Mouse (Mus musculus): ENCODE results near the gene Lrrc1.

The Lrrc1 gene

DNA sequence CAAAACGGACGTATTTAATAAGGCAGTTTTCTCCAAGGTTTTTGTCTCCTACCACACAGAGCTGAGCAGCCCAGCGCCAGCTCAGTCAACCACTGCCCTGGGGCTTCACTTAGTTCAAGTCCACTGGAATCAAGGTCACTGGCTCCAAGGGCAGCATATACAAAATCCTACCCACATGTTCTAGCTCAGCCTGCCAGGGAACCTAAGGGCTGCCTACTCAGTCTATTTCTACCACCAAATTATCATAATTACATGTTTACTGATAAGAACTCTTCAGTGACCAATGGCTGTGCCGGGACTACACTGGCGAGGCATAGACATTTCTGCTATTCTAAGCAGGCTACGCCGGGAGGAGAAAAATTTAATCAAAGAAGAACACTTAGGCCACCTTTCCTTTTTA, 80.8 kb downstream of the Lrrc1 start:
- DNase-seq (ENCODE audit: low spot score) = no peak

DNA sequence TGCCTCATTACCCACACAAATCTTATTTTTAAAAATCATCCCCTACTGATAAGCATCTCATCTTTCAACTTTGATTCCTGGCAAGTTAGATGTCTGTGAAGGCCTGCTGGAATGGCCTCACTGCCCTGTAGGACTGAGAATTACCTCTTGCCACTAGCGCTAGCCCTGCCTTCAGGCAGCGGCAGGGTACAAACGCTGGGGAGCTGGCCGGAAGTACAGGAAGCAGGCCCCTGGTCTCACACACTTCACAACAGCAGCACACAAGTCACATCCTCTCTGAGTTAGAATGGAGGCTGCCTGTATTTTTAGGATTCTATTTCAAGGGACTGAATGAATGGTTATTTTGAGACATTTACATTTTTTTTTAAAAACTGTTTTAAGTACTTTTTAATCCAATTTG, 81.5 kb downstream of the Lrrc1 start:
- no peak for DNase-seq (ENCODE audit: low spot score)

DNA sequence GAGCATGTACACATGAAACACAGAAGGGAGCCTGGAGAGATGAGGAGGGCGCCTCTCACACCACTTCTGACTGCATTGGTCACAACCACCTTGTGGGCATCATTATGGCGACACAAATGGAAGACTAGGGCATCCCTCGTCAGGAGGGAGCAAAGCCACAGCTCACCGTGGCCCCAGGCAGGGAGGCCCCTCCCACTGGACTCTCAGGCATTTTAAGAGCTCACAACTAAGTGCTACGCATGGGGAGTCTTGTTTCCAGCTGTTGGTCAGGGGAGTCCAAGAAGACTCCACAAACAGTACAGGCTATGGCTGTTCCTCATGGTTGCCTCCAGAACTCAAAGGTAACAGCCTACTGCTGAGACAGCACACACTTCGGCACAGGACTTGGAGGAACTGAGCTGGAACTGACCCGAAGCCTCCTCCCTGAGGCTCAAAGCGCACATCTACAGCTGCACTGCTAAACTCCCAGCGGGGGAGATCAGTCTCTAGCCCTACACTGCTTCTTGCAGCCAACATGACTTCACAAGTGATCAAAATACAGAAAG, 83.2 kb downstream of the Lrrc1 start:
- no peak for DNase-seq (ENCODE audit: low spot score)

DNA sequence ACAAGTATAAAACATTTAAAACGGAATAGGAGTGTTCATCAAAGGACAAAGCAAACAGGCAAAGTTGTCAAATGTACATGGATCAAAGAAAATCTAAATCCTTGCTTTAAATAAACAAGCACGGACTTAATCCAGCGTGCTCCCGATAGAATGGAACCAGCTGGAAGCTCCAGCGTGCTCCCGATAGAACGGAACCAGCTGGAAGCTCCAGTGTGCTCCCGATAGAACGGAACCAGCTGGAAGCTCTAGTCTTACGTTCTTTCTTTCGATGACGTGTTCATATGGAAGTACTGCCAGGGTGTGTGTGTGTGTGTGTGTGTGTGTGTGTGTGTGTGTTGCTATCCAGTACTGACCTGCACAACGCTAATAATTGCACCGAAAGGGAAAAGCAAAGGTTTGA, 84.3 kb downstream of the Lrrc1 start:
- no peak for DNase-seq (ENCODE audit: low spot score)

DNA sequence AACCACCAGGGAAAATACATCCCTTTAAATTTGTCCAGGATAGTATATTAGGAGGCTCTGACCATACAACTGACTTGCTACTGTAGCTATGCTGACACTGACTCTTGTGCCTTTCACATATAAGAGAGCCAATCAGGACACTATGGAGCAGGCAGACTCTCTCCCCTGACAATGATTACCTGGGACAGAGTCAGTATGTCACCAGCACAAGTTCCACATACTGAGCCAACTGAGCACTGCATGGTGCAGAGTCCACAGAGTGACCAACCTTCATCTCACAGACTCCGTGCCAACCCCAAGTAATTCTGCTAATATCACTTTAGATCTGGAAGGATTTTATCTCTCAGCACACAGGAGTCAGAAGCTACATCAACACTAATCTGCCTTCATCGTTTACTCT, 85.3 kb downstream of the Lrrc1 start:
- DNase-seq (ENCODE audit: low spot score) = no peak

DNA sequence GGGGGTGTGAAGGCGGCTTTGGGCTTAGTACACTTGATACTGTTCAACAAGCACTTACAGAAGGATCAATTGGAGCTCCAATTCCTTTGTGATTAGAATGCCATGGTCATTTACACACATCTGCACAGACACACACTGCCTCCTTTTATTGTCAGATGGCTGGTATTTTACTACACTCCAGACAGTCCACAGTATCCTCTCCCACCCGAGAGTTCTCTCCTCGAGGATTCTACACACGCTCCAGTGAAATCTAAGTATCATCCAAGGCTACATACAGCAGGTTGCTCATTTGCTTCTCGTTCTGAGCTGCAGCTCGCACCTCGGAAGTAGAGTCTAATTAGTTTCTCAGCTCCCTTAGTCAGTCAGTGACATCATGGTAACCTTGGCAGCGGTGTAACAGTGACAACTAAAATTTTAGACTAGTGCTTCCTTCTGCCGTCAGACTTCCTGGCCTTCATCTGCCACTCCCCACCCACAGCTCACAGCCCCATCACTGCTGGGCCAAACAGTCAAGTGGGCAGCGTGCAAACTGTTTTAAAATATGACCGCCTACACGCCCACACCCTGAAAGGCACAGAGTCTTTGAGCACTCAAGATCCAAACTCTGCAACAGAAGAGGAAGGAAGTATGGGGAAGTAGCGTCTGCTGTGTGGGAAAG, 88.4 kb downstream of the Lrrc1 start:
- no peak for DNase-seq (ENCODE audit: low spot score)

DNA sequence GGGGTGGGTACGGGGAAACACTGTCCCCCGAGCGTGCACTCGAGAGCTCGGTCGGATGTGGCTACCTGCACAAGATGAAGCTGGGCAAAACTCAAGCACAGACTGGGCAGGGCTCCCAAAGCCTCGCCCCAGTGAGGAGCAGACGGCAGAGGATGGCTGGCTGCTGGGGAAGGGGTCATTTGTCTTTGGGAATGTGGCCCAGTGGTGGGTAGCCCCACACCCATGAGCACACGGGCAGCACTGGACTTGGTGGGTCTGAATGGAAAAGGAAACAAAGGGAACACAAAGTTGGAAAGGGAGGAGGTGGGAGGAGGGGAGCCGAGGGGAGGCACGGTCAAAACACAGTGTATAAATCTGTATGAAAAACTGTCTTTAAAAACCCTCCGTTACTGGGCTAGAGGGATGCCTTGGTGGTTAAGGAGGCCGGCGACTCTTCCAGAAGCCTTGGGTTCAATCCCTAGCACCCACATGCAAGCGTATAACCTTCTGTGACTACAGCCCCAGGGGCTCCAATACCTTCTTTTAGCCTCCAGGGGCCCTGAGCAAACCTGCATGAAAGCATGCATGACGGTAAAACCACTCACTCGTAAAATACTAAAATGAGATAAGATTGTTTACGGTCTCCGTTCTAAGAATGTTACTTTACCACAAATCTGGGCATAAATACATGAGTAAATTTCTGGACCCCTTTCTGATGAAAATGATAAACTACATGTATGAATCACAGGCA, 89.1 kb downstream of the Lrrc1 start:
- DNase-seq (ENCODE audit: low spot score) = no peak

DNA sequence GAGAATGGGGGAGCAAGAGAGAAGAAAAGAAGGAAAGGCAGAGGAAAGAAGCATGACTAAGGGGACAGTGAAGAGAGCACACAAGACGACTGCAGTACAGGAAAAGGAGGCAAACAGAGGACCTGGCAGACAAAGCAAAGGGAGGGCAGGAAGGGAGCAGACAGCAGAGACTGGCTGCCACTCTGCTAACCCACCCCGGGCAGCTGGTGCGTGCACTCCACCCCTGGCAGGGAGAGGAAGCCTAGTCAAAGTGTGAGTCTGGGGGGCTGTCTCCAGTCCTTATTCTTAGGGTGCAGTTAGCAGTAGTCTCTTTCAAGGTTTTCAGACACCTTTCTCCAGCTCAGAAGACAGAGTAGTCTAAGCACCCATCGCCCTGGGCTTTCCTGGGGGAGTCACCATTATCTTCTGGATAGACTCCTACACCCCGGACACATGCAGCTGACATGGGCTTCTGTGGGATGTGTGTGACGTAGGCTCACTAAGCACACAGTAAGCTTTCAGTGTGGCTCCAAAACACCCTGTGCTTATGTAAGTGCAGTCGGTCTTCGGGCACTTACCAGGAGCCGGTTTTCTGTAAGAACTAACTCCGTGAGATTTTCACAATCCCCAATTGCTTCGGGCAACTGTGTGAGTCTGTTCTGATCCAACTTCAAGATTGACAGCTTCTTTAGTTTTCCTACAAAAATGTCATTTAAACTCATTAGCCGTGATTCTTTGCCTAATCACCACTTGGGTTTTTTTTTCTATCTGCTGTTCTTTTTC, 92.4 kb downstream of the Lrrc1 start:
- no peak for DNase-seq (ENCODE audit: low spot score)

DNA sequence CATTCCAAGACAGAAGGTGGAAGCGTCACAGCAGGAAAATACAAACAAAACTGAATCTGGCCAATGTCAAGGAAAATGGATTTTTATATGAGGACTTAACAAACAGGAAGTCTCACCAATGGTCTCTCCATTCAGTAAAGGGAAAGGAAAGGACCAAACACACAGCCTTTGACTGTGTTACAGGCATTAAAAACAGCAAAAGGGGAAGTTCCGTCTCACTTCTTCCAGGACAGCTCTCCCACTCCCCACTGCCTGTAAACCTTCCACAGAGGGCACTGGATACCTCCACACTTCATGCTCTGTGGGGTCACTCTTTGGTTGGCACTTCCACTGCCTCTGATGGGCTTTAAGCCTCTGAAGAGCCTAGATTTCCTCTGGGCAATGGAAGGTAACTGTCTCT, 94.2 kb downstream of the Lrrc1 start:
- no peak for DNase-seq (ENCODE audit: low spot score)

DNA sequence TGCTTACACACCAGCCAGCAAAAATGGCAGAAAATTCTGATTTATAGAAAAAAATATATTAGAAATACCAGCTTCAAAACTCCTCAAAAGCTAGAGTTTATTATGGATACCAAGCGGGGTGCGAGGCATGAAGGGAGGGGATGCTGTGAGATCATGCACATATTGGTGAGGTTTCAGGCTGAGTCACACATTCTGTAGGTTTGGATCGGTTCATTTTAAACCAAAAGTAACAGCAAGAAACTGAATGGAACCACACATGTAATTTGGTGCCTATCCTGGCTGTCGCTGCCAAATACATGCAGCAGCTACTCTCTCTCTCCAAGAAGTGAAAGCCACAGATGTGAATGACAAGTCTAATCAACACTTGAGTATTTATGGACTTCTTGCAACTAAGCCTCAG, 99.8 kb downstream of the Lrrc1 start:
- DNase-seq (ENCODE audit: low spot score) = no peak

DNA sequence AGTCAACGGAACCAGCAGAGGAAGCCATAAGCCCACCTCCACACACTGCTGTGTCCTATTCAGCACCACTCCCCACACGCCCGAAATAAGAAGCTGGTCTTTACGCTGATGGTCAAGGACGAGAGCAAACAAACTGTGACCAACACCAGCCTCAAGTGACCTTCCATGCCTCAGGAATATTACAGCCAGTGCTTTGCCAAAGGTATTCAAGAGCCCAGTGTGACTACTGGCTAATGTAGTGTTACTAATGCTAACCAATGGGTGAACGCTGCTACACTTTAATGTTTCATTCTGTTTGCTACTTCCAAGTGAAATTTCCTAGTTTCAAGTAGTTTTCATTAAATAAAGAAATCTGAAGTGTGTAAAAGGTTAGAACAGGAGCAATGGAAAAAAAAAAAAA, 105.3 kb downstream of the Lrrc1 start:
- no peak for DNase-seq (ENCODE audit: low spot score)

DNA sequence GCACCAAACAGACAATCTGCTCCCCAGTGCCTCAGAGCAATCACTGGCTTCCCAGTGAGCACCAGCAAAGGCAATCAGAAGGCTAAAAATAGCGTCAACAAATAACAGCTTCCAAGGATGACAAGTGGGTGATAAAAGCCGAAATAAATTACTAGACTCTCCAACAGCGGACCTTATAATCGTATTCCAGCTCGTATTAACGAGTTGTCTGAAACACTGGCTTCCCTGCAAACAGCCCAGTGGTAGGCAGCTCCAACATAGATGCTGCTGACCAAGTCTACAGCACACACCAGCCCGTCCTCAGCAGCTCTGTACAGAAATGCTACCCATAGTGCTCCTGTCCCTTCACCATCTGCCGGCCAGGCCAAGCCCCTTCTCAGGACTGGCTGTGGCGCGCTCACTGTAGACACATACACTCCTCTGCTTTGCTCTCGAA, 105.8 kb downstream of the Lrrc1 start:
- DNase-seq (ENCODE audit: low spot score) = no peak

DNA sequence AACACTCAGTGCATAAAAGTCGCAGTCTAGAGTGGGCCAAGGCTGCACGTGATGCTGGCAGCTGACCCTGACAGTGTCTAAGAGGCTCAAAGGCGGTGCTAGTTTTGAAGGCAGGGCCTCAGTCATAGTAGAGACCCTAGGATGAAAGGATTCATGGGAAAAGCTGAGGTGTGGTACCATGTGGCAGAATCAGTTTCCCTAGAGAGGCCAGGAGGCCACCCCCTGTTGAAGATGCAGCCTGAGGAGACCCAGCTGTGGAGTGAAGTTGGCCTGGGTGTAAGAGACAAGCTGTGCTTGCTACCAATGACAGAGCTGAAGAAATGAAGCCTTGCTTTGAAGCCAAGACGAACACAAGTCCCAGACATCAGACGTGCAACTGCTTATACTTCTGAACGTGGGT, 107.5 kb downstream of the Lrrc1 start:
- no peak for DNase-seq (ENCODE audit: low spot score)

DNA sequence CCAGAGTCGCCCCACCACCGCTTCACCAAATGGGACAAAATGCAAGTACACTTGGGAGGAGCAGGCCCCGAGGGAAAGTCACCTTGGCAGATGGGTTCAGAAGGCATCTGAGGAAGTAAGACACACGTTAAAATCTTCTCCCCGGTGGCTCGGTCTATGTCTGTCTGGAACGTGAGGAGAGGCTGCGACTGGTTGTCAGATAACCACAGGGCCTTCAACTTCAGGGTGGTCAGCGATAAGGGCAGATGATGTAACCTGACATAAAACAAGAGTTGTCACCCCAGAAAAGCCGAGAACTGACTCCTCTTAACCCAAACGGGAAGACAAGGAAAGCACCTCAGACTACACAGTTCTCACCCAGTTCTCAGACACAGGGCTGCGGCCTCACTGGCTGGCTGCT, 109.7 kb downstream of the Lrrc1 start:
- DNase-seq (ENCODE audit: low spot score) = no peak

DNA sequence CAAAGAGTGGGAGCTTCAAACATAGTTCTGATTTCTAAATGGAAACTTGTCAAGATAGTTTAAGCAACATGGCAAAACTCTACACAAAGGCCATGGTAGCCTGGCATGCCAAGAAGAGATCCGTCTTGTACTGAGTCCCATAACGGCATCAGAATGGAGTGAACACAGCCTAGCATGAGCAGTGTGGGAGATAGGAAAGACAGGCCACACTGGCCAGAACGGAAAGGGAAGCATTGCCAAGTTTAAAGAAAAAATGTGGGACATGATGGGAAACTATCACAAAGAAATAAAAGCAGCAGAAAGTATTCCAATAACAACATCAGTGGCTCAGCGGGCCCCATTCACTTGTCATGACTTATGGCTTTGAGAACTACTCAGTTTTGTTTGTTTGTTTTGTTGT, 111.2 kb downstream of the Lrrc1 start:
- no peak for DNase-seq (ENCODE audit: low spot score)

DNA sequence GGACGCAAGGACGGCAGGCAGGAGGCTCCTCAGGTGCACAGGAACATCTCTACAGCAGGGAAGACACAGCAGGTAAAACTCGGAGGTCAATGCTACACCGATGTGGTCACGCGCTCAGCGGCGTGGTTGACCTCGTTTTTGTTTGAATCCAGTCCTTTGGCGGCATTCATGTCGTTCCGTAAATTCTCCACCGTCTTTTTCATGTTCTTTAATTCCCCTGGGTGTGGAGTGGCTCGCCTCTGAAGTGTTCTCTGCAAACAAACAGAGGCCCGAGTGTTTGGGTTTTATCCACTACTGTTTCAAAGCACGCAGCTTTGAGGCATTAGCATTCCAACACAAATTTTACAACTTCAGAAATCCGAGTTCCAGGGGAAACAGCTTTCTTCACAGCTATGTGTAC, 112.6 kb downstream of the Lrrc1 start:
- DNase-seq (ENCODE audit: low spot score) = no peak

DNA sequence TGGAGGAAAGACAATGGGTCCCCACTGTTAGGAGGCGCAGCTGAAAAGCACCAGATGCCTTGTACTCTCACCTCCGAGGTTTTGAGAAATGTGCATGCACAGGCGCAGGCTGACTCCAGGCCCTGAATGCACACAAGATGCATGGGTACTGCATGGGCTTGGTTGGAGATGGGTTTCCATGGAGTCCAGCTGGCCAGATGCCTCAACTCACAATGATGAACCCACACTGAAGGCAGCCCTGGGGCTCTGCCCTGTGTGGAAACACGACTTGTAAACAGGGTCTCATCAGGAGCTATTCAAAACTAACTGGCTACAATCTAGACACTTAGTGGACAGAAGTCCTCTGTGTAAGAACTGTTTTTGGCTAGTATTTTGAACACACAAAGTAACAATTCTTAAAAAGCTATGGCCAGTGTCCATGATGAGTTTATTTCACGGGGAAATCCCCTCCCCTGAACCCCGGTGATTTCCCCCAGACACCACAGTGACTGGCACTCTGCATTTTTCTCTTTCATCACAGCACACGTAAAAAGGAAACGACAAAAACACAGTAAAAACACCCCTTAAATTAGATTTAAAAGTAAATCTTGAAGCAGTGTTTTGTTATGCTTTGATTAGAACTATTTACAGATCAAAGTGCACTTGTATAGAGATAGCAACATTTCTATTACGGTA, 114.1 kb downstream of the Lrrc1 start:
- DNase-seq (ENCODE audit: low spot score) = no peak

DNA sequence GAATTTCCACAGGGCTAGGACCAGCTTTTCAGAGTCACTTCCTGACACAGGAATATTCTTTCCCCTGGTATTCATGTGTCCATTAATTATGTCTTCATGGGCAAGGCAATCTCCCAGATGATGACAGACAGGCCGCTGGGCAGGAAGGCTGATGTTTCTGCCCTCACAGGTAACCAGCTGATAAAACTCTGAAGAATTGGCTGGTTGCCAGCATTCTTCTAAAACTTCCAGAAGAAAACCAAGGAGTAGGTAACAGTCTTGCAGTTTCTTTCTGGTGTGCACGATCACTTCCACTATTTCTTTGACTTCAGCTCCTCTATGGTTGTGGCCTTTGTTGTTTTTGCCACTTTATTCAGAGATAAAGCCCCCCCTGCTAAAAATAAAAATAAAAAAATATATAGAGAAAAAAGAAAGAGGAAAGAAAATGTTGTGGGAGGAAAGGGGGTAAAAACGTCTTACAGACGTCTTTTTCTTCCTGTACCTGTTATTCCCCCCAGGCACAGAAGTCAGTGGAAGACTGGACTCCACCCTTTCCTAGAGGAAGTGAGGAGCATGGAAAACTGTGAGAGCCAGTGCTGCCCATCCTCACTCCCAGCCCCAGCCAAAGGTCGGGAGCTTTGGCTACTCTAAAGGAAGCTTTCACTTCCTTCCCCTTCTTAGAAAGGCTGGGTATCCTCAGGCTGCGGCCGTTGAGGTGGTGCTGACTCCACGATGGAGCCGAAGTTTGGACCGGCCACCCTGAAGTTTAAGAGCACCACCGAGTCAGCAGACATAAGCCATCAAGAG, 115.2 kb downstream of the Lrrc1 start:
- DNase-seq (ENCODE audit: low spot score) = no peak

DNA sequence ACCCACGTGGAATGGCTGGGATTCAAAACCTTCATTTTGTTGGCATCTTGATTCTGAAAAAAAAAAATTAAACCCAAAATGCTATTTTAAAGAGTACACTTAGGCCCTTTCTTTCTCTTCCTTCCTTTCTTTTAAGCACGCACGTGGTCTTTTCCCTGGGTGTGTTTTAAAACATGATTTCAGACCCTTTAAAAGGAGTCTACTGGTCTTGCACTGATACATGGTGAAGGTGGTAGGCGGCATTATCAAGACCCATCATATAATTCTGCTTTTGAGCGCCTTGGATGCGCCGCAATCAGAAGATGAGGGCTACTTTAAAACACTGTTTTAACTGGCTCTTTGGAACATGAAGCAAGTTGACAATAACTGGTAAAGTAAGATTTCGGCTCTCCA, 115.9 kb downstream of the Lrrc1 start:
- no peak for DNase-seq (ENCODE audit: low spot score)

DNA sequence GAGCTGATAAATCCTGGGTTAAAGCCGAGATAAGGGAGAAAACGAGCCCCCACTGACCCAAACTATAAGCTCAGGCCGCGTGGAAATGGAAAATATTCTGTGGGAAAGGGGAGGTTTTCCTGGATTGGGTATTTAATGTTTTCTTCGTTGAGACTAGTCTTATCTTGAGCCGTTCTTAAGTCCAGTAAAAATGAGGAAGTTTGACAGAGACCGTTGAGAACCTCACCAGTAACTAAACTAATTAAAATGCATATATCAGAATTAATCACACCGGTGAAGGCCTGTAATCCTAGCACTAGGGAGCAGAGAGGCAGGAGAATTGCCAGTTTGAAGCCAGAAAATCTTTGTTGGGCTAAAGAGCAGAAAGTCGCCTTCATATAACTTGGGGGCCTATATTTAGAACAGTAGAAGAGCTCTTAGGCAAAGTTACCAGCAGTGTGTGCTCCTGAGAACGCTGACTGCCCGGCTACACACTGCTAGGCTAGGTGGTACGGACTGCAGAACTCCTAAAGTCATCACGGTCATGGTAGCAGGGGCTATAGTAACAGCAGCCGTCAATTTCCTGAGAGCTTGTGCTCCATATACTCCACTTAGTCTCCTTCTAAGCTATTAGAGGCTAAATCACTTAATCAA, 116.4 kb downstream of the Lrrc1 start:
- DNase-seq (ENCODE audit: low spot score) = no peak

All from retina, embryonic 14.5 days (tissue).